Mouse (Mus musculus) cerebellum, postnatal 10 days (tissue): ENCODE results near the gene 4930412O13Rik.

ENCODE experiments used
- DNase-seq, 2 experiments: peaks; one replicate each; pipeline ENCODE4 v3.0.0; 2021; ENCODE audit warnings: mixed read lengths in 2 of 2

The 4930412O13Rik gene

DNA sequence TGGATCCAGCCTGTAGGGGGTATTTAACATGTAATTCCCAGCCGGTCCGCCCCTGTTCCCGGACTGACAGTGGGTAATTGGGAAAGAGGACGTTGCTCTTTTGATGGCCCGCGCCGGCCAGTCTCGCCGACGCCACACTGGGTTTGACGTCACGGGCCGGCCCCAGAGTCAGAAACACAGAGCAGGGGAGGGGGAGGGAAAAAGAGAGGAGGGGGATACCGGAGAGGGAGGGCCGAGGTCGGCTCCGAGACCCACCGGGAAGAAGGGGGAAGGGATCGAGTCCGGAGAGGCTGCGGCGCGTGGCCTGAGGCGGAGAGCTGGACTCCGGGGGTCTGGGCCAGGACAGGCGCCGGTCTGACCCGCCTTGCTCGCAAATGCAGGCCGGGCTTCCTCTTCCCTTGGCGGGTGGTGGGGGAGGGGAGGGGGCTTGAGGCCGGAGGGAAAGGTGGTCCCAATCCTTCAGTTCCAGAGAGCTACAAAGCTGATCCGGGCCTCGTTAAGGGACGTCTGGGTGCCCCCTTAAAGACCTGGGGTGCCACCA lies at the start of gene 4930412O13Rik:
TSS of gene 4930412O13Rik (plus strand) at position 202 of the 541 bp plus-strand sequence.
- peak in 1 of 2 experiments; percentile 34 for DNase-seq

DNA sequence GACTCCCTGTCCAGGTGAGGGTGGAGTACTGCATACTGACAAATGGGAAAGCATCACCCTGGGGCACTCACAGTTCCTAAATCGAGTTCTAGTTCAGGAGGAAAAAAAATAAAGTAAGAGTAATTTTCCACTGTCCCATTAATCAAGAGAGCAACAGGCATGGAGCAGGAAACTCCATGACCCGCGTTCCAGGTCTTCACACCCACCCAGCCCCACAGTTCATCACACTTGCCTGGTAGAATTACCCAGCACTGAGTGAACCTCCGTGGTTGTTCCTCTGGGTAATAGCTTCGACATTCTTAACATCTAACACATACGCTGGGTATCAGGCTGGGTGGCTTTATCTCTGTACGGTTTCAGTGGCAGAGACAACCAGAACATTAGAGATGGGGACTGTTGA lies 47.3 kb upstream of the 4930412O13Rik start:
- DNase-seq: no peak

DNA sequence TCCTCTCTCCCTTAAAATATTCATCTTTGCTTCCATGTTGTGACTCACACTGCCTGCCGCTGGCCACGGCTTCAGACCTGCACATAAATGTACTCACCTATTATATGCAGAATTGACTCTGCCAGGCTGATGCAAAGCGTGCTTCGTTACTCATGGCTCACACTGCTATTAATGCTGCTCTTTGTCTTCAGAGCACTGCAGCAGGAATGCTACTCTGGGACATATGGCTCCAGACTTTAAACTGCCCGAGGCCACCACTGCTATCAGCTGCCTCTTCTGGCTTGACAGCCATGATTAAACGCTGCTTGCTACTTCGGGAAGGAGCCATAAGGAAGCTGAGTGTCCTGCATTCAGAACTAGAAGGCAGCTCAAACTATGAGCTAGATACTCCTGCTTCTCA lies 45.9 kb upstream of the 4930412O13Rik start:
- peak in 1 of 2 experiments; percentile 5 for DNase-seq

DNA sequence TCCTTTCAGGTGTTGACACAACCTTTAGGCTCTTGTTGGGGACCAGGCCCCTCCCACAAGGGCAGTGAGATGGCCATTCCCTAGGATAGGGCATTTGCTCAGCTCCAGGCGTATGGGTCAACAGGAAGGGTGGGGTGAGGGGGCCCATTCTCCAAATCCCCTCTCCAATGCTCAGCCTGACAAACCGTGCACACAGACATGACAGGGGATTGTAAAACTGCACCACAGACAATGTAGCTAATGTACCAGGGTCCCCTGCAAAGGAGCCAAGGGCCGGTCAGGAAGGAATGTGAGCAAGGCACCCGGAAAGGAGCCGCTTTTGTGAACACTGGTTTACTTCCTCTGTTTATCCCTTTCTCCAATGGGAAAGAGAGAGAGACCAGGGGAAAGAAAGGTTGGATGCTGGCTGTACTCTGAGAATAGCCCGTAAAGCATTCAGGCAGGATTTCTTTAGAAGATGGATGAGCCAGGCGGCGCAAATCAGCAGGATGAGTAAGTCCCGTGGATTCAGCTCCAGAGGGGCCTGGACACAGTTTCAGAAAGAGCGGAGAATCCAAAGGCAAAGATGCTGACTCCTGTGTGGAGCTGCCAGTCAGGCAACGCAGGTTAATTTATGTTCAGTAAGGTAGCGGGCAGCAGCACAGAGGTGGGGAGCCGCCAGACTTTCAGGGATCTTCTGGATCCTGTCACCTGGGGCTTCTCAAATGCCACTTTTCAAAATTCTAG lies 28.0 kb upstream of the 4930412O13Rik start:
- no peak for DNase-seq

DNA sequence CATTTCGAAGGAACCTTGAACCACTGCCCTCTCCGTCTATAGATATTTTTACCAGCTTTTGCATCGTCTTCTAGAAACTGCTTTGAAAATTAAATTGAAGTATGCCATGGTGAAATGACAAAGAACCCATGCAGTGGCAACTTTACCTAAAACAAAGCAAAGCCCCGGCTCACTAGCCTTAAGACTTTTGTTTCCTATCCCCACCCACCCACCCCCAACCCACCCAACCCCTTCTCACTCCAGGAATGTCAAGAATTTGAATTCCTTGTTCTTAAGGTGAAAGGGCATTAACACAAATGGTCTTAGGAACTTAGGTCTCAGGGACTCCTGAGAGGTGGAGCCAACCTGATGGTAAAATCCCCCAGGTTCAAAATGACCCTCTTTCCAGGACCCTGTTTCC lies 25.2 kb upstream of the 4930412O13Rik start:
- no peak for DNase-seq

DNA sequence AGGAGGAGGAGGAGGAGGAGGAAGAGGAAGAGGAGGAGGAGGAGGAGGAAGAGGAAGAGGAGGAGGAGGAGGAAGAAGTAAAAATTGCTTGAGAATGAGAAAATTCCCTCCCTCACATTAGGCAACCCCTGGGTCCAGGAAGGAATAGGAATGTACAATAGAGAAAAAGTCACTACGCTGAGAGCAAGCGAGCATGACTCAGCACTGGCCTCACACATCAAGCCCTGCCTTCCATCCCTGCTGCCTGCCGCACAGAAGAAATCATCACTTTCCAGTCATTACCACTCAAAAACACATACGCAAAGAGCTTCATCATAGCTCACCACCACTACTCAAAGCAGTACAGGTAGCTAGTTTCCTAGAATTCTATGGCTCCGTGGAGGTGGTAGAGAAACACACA lies 20.4 kb upstream of the 4930412O13Rik start:
- DNase-seq: no peak

DNA sequence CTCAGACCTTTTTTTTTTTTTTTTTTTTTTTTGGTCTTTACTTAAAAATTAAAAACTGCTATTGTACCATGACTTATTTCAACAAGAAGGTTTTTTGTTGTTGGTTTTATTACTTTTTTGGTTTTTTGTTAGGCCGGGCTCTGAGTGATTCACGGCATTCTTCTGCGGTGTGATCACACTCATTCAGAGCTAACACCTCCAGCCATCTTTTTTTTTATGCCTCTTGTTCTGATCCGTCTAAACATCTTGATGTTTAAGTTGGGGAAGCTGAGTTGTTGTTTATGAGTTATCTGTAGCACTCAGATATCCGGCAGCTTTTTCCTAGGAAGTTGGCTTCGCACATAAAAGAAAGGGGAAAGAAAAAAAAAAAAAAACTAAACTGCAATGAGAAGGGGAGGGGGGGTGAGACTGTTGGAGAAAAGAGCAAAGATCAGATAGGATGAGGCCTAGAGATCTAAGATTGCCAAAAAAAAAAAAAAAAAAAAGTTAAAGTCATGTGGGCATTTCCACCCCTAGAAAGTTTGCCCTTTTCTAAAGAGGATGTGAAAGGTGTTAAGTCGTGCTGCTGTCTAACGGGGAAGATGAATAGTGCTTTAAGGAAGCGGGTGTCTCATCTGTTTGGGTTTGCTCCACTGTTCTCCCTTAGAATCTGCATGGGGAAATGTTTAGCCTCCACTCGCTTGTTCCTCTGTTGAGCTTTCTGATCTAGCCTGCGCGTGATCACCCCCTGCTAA lies 13.8 kb upstream of the 4930412O13Rik start:
- no peak for DNase-seq

DNA sequence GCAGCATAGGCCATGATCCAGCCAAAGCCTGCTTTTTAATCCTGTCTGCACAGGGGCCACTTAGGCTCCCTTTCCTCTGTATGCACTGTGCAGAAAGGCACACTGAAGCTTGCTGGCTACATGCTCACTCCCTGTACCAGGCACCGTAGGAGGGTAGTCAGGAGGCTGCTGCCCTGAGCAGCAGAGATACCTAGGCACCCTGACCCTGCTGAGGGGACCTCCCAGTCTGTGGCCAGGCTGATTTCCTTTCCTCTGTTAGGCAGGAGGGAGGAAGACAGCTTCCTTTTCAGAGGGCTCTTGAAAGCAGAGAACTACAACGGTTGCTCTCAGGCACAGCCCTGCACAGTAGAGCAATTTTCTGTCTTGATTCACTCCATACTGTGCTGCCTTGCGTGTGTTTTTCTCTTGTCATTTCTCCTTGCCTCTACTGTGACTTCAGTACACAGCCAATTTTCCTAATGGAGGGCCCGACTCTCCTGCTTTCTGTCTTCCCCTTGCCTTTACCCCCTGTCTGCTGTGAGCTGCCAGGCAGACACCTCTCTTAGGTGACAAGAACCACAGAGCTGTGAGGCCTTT lies 9.8 kb upstream of the 4930412O13Rik start:
- no peak for DNase-seq

DNA sequence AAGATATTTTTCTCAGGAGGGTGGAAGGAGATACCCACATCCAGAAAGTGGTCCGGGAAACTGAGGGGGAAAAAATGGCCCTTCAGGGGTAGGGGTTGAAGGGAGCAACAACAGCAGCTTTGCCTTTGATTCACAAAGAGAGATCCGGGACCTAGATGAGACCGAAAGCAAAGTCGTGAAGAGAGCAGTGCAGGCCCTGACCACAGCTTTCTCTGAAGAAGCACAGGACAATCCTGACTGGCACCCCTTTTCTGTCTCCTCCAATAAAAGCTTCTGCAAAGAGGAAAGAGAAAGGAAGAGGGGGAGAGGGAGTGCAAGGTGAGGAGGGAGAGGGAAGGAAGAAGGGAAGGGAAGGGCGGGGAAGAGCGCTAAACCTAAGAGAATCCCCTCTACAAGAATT lies 9.3 kb upstream of the 4930412O13Rik start:
- no peak for DNase-seq

DNA sequence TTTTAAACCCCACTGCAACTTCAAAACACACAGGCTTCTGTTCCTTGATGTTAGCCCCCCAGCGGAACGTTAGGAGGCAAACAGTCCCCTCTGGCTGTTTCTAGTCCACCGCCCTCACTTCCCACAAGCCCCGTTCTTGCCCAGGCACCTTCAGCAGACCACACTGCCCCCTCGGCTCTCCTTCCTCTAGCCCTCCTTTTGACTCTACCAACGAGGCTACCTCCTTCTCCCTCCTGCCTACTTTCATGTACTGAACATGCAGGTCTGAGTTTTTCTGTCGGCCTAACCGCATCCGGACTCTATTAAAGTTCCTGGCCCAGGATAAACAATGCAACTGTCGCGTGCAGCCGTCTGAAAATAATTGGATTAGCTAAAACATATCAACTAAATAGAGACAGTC lies 8.4 kb upstream of the 4930412O13Rik start:
- peak in 1 of 2 experiments; percentile 18 for DNase-seq

DNA sequence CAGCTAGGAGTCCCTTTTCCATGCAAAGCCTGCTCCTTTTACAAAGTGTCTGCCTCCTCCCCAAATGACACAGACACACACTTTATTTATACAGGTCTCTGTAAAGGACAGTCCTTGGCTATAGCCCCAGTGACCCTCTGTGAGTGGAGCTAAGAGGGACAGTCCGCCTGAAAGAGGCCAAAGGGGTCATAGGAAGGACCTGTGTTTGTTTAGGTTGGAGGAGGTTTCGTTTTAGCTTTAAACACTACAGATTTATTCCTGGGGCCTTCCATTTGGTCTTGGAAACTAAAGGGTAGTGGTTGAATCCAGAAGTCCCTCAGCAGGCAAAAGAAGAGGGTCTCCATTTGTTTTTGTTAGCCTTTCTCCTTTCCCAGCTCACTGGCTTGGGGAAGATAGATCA lies 7.3 kb upstream of the 4930412O13Rik start:
- no peak for DNase-seq

DNA sequence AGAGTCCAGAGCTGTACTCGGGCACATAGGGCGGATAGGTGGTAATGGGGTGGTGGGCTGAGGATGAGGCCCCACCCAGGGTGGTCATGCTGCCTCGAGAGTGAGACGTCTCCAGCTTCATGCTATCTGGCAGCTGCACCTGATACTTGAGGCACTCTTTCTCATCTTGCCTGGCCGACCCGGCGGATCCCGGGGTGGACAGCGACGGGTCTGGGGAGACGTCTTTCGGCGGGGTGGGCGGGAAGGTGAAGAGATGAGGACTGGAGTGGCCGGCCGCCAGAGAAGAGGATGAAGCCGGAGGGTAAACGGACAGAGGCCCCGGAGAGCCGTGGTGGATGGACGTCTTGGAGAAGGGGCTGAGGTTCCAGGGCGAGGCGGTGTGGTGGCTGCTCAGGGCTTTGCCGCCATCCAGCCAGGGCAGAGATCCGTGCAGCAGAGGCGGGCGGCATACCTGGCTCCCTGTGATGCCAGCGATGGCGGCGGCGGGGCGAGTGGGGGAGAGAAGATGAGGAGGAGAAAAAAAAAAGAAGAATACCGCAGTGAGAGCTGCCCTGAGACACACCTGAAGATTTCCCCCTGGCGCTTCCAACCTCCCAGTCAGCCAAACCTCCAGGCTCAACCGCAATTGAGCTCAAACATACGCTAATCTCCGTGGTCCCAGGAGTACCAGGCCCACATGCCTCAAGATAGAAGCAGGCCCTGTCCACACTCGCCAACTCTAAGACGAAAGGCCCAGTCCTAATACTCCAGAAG lies 6.4 kb upstream of the 4930412O13Rik start:
- peak in 1 of 2 experiments; percentile 15 for DNase-seq

DNA sequence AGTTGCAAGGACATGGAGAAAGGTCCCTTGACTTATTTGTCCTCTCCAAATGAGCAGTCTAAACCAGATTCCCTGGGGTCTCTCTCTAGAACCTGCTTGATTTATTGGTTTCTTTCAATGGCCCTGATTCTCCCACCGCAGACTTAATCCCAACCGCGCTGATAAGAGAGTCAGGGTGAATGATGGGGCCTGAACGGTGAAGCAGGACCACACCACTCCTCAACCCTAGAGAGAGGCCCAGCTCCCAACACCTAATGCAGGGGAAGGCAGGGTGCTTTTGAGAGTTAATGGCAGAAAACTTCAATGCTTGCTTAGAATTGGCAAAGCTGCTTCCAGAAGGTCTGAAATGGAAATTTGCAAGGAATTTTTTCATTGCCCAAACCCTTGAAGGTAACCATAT lies 5.8 kb upstream of the 4930412O13Rik start:
- DNase-seq: no peak

DNA sequence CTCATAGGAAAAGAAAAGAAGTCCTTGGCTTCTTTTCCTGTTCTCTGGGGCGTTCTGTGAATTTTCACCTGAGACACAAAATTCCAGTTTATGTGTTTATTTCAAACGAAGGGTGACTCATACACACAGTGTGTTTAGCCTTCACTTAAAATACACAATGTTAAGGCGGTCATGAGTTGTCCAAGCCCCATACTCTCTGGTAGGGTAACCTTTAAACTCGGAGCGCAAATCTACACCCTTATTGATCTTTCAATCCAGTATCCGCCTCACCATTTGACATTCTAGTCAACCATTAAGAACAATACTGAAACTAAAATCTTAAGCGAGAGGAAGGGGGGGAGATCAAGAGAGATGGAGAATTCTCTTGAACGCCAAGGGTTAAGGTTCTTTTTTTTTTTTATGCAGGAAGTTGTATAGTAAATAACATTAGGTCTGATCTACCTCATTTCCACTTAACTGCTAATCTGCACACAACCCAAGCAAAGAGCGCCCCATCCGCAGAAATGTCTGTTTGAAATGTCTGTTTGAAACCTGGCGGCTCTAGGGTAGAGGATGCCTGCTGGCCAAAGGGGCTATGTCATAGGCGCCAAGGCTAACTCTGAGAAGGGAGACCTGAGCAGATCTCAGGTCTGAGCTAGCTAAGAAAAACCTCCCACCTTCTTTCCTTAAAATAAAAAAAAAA lies 5.2 kb upstream of the 4930412O13Rik start:
- no peak for DNase-seq

DNA sequence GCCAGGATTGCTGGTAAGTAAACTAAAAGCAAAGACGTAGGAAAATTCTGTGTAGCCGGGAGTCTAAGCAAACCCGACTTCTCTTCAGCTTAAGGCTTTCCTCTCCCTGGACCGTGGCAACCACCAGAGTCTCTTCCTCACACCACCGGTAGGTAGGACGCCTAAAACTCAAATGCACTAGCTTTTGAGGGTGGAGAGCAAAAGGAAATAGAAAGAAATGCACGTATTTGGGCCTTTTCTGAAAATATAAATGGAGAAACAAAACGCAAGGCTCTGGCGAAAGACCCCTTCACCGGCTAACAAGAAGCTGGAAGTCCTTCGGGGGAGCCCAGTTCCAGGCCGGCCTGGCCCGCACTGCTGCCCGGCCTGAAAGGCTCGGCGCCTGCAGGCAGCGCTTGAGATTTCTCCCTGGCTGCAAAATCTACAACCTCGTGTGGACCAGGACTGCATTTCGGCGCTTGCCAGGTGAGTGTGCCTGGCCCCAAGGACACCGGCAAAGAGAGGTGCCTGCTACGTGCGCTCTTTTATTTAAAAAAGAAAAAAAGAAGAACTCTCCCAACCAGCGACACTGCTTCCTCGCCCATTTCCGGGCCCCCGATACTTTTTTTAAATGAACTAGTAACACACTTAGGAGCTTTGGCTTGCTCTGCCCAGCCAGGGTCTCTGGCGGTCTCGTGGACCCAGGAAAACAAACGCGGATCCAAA lies 4.3 kb upstream of the 4930412O13Rik start:
- peak in 1 of 2 experiments; percentile 26 for DNase-seq

DNA sequence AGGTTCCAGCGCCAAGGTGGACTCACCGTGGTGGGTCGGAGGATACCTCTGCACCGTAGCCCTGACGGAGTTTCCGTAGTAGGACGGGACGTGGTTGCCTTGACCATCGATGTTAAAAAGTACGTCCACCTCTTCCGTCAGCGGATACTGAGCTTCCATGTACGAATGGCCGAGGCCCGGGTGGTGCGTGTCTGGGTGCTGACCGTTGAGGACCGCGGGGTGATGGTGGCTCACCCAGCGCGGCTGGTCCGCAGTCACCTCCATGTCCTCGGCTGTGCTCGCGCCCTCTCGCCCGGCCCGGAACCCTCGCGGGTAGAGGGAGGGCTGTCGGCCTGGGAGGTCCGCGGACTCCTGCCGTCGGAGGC lies 3.7 kb upstream of the 4930412O13Rik start:
- DNase-seq: peak in 1 of 2 experiments; percentile 42

DNA sequence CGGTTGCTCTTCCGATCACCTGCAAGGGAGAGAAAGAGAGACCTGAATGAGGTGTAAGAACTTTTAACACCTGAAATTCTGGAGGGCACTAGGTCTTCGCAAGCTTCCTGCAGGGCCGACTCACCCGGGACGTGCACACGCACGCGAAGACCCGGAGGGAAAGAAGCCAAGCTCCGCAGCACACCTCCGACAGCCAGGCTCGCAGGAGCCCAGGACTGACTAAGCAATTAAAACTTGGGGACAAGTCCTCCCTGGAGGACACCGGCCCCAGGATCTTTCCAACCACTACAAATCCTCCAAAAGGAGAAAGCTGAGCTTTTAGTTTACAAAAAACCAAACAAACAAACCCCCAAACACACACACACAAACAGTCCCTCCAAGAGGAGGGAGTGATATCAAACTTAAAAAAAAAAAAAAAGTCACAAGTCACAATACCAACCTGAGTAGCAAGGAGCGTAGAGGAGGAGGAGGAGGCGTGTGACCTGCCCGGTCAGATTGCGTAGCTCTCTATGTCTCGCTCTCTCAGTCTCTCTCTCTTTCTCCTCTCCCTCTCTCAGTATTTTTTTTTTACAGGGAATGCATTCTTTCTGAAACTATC lies 3.0 kb upstream of the 4930412O13Rik start:
- DNase-seq: peak in 1 of 2 experiments; percentile 28

DNA sequence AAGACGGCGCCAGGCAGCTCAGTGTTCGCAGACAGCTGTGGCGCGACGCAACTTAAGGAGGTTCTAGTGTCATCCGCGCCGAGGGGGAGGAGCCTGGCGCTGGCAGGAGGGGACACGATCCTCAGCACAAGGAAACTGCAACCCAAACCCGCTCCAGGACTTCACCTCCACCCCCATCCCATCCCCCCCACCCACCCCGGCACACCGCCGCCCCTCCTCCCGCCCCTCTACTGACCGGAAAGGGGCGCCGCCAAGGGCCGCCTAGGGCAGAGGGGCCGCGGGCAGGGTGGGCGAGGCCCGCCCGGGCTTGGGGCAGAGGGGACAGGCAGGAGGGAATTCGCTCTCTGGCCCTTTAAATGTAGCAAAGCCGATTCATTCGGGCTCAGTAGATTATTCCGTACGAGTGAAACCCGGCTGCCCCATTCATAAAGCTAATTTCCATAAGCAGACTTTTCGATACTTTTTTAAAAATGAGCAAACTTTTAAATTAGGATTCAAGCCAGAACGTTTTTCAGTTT lies 2.4 kb upstream of the 4930412O13Rik start:
- DNase-seq: peak in 1 of 2 experiments; percentile 26

DNA sequence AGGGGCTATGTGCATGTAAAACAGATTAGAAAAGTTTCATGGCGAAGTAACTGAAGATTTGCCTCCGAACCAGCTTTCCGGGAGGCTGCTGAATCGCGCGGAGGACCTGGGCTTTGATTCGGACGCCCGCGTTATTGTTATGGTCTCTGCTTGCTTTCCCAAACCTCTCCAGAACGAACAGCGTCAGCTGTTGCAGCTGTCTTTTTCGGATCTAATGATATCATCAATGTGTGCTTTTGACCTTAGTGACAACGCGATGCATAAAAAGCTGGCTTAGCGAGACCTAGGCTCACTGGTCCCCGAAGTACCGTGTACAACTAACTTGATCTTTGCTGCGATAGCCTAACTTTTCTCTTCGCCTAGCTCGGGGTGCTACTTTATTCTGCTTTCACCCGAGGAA lies 2.0 kb upstream of the 4930412O13Rik start:
- peak in 1 of 2 experiments; percentile 30 for DNase-seq

DNA sequence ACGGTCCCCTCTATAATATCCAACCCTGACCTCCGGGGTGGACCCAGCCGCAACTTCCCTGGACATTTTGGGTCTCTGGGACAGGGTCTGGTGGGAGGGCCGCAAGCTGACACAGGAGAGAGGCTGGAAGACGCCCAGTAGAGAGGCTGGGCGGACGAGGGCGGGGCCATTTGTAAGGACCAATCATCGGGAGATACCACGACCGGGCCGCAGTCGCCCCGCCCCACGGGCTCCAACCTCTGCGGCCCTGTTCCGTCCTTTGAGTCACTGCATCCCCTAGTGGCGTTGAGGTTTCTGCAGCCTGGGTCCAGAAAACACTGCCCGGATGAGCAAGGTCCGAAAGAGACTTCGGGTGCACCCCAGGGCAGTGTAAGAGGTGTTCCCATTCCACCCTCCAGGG lies 1.6 kb upstream of the 4930412O13Rik start:
- peak; percentile 90 to 93 for DNase-seq

DNA sequence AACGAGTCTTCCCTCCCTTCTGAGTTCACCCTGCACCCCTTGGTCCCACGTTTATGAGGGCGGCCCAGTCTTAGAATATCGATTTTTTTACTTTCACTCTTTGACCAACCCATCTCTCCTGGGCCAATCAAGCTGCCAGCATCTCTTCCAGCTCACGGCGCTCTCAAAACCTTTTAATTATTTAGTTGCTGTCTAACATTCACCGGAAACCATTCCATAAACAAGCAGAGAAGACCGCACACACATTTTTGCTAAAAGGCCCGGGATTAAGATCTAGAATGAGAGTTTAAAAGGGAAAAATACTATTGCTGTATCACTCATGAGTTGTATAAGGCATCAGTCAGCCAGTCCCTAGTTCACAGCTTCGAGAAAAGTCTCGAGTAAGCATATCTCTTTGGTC lies 781 bp upstream of the 4930412O13Rik start:
- DNase-seq: peak in 1 of 2 experiments; percentile 15
